Mouse (Mus musculus): ENCODE data around the gene Mybph. TPM values are rescaled to one million over a fixed set of nuclear protein-coding genes. Genes with fewer than 3 reads are reported as not detected.

Gene Mybph
- polyA plus RNA-seq (2017; shearing (Covaris generic)): not detected

DNA sequence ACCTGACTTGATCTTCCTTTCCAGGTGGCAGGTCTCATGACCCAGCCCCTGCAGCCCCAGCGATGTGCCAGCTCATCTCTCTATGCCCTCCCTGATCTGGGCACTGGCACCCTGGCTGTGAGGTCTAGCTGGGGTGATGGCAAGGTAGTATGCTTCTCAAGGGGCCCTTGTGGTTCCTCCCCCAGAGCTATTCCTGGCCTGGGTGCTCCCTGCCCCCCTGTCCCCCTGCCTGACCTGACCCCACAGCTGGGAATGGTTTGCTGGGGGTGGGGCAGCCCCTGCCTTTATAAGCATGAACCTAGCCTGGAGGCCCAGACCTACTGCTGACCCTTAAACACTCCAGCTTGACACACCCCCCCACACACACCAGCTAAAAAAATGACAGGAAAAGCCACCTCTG is at the start of gene Mybph:
Mybph (plus strand) TSS at position 323 of the 400 bp plus-strand sequence.

DNA sequence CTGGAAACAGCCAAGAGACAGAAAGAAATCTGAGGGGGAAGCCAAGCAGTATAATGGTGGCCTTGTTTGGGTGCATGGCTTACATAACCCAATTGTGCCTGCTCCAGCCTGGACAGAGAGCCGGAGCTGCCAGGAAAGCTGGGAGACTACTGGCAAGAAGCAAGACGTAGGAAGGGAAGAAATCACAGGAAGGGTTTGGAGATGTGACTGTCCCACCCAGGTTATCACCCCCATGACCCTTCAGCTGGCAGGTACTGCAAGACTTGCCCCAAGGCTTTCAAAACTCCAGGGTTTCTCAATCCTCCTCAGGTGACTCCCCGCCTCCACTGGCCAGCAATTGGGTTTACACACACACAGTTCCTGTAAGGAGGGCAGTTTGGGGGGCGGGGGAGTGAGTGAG is 11.2 kb upstream of the Mybph start, which contains the start of gene Chil1:
Chil1 (plus strand) TSS at position 152 of the 400 bp plus-strand sequence.

DNA sequence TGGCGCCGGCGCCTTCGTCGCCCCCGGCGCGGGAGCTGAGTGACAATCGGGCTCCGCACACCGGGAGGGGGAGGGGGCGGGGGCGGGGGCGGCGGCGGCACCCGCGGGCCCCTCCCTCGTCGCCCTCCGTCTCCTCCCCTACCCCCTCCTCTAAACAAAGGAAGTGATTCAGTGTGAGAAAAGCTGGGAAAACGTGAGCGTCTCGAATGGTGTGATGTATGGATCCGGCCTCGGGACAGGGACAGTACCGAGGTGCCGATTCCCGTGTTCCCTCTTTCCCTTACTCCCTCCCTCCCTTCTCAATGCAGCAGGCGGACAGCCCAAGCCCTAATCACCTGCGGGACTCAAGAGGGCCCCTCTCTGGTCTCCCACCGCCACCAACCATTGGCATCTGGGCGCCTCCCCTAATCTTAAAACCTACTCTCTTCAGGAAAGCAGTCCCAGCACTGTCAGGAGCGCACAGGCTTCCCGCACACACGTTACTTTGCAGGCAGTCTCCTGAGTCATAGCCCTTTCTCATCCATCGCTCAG is 42.2 kb downstream of the Mybph start, which contains the start of gene Adora1:
Adora1 (minus strand) TSS at position 41 of the 531 bp plus-strand sequence.

Other genes with a start within 250 kb of the Mybph start
- gene Fmod, start 156.2 kb upstream of the Mybph start, polyA plus RNA-seq (2017; shearing (Covaris generic)): not detected
- 1,500 TPM for gene Btg2, start 114.3 kb upstream of the Mybph start, polyA plus RNA-seq (2017; shearing (Covaris generic))
- gene Chit1, start 82.2 kb upstream of the Mybph start, polyA plus RNA-seq (2017; shearing (Covaris generic)): 0.67 TPM
- 0.83 TPM for gene Chil1, start 11.3 kb upstream of the Mybph start, polyA plus RNA-seq (2017; shearing (Covaris generic))
- gene Adora1, start 42.0 kb downstream of the Mybph start, polyA plus RNA-seq (2017; shearing (Covaris generic)): 0.16 TPM
- gene Myog, start 96.5 kb downstream of the Mybph start, polyA plus RNA-seq (2017; shearing (Covaris generic)): not detected
- gene Ppfia4, start 139.5 kb downstream of the Mybph start, polyA plus RNA-seq (2017; shearing (Covaris generic)): not detected
- 112 TPM for gene Tmem183a, start 168.5 kb downstream of the Mybph start, polyA plus RNA-seq (2017; shearing (Covaris generic))
- not detected for gene 4933406M09Rik, start 192.5 kb downstream of the Mybph start, polyA plus RNA-seq (2017; shearing (Covaris generic))
- 23.7 TPM for gene Cyb5r1, start 212.1 kb downstream of the Mybph start, polyA plus RNA-seq (2017; shearing (Covaris generic))
- 119 TPM for gene Adipor1, start 221.9 kb downstream of the Mybph start, polyA plus RNA-seq (2017; shearing (Covaris generic))

All from effector memory CD4-positive, alpha-beta T cell, adult 7 months (primary cell).